Mouse (Mus musculus) inflammation-experienced regulatory T-cells, adult 16 weeks (primary cell): ENCODE results near the gene Taf12. TPM values are rescaled to one million over a fixed set of nuclear protein-coding genes. Genes with fewer than 3 reads are reported as not detected.

Source experiments
- polyA plus RNA-seq: library from polyadenylated mRNA; unstranded; fragments of 100-300 nt; shearing (Covaris generic); gene quantifications from one replicate; pipeline ENCODE4 v1.2.1, GENCODE M21; 2017

The Taf12 gene
- polyA plus RNA-seq, result 97.0 TPM

DNA sequence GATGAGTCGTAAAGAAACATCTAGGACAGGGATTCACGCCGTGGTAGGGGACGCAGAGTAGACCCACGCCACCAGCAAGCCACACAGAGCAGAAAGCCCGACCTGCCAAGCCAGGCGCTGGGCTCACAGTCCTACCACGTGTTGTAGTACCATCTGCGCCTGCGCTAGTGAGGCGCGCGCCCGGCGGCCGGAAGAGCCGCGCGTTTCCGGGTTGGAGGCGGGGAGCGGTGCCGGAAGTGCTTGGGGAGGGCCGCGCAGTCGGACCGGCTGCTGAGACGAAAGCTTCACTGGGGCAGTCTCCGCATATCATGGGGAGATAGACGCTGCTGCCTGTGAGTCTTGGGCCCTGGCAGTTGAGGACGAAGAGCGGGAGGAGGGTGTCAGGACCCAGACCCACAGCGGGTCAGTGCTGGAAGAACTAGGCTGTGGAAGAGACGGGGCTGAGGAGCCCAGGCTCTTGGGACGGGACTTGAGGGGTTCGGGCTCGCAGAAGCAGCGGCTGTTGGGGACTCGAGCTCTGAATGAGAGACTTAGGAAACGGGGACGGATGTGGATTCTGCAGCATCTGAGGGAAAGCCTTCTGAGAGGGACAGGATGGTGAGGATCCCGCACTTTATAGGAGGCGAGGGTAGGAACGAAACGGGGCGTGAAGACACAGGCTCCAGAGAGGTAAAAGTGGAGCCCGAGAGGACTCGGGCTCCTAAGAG lies at the start of gene Taf12:
Gene Taf12 (plus strand): TSS at position 220 of the 707 bp plus-strand sequence.

DNA sequence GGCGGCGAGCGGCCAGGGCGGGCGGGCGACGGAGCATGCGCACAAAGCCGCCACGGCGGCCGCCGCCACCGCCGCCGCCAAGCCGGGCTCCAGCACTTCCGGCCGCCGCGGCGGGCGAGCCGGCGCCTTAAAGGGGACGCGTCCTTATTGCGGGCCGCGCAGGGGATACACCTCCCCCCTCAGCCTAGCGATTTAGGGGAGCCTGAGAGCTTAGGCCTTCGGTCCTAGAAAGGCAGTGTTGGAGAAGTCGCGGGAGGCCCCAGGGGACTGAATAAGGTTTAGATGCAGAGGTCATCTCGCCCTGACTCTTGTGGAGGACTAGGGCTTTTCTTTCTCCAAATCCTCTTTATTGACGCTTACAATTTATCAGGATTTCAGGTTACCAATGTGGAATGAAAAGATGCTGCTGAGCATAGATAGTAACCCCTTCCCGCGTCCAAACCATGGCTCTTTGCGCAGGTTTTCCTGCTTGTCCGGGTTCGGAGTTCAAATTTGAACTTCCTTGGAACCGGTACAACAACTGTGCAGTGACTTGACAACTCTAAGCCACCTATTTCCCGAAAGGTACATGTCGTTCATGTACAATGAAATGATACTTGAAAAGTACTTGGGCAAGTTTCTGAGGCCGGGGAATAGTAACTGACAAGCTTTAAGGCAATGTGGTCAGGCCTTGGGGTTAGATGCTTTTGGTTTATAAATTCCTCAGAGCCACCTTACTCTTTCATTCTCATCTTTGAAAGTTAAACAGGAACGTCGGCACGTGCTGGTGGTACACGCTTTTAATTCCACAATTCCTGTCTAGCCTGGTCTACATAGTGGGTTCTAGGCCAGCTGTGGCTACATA lies 12.4 kb upstream of the Taf12 start, which contains the start of gene Gmeb1:
Gene Gmeb1 (minus strand): TSS at position 89 of the 844 bp plus-strand sequence.

DNA sequence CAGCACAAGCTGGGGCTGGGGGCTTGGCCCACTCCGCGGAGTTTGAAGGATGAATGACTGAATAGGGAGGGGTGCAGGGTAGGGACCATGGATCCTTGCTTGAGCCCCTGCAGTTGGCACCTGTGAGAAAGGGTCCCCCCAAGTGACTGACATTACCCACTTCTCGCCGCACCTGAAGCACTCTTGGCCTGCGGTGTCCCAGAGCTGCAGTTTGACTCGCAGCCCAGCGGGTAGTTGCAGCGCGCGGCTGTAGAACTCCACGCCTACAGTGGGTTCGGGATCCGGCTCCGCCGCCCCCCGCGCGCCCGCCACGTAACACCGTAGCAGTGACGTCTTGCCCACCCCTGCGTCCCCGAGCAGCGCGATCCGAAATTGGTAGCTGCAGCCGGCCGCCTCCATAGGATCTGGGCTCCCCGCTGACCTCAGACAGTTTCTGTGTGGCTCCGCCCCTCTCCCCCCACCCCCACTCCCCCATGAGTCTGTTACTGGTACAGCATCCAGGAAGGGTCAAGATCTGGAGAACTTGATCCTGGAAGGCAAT lies 28.8 kb downstream of the Taf12 start, which contains the start of gene Rab42:
Gene Rab42 (minus strand): TSS at position 447 of the 541 bp plus-strand sequence.

DNA sequence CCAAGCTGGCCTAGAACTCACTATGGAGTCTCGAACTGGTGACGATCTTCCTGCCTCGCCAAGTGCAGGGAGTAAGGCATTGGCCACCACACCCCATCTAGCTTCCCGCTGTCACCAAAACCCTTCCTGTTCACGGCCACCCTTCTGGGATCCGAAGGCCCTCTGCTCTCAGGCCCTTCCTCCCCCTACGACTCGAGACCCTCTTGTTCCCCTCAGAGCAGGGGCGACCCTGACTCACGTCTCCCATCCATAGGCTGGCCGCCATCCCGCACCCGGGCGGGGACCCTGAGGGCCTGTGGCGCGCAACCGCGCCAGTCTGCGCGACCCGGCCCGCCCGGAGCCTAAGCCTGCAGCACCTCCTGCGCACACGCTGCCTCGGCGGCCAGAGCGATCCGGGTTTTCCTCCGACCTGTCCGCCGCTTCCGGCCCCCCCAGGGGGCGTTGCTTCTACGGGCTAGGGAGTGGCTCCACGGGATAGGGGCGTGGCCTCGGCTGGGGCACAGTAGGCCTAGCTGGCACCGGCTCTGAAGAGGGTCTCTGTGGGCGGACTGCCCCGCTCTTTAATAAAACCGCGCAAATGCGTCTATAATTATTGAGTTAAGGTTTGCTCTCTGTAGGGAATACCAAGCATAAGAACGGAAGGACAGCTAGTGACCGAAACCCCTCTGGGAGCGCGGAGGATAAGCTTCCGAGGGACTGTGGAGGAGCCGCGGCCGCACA lies 55.1 kb downstream of the Taf12 start, which contains the start of gene Trnau1ap:
Gene Trnau1ap (minus strand): TSS at position 424 of the 720 bp plus-strand sequence.

Other genes with a start within 250 kb of the Taf12 start
- not detected for gene Gm10300, start 199.7 kb upstream of the Taf12 start, polyA plus RNA-seq
- 94.9 TPM for gene Epb41, start 199.1 kb upstream of the Taf12 start, polyA plus RNA-seq
- 0.07 TPM for gene Oprd1, start 129.9 kb upstream of the Taf12 start, polyA plus RNA-seq
- gene Ythdf2, start 62.1 kb upstream of the Taf12 start, polyA plus RNA-seq, result 128 TPM
- 5.5 TPM for gene Gmeb1, start 12.8 kb upstream of the Taf12 start, polyA plus RNA-seq
- 0.39 TPM for gene Rab42, start 29.0 kb downstream of the Taf12 start, polyA plus RNA-seq
- 55.5 TPM for gene Trnau1ap, start 55.2 kb downstream of the Taf12 start, polyA plus RNA-seq
- gene Rcc1, start 79.2 kb downstream of the Taf12 start, polyA plus RNA-seq, result 37.0 TPM
- 3.7 TPM for gene Phactr4, start 148.1 kb downstream of the Taf12 start, polyA plus RNA-seq
- gene Med18, start 189.5 kb downstream of the Taf12 start, polyA plus RNA-seq, result 32.0 TPM
- gene Sesn2, start 236.1 kb downstream of the Taf12 start, polyA plus RNA-seq, result 13.8 TPM